Mouse (Mus musculus): Measurements from ENCODE around the gene Gm5737.

DNA sequence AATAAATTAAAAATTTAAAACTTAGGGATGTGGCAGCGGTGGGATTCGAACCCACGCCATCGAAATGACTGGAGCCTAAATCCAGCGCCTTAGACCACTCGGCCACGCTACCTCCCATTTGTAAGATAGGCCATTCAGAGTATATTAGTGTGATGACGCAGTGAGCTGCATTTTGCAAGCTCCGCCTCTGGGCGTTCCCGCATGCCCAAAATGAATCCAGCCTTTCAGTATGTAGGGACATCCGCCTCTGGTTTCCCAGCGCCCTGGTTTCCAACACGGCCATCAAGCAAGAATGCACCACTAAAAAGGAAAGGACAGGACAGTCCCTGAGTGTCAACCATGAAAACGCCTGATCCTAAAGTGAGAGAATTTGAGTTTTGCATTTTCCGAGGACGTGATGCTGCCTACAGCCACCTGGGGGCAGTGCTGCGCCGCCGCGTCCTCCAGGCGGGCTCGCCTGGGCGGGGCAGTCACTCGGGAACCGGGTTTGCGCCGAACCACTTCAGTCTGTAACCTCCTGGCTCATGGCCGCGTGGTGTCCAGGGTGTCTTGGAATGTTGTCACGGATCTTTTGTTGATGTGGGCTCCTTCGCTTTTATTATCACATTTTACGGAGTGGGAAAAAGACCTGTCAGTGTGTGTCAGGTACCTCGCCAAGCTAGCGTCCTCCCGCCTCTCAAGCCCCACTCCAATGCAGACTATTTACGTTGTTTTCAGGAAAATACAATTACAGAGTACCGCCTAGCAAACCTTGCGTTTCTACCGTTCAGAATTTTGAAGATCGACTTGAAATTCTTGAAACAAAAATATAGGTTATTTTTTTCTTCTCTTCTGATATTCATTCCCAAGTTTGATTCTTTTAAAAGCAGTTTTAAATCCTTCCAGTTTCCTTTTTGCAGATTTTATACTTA, 23.5 kb downstream of the Gm5737 start:
- TF ChIP-seq CTCF (IDR thresholded peaks at IDR 0.05; ENCODE audit: control insufficient read depth, insufficient read depth, low read length): peak; percentile 98
- peak; percentile 70; the same call in 1 of the 2 replicates for TF ChIP-seq POLR2A (IDR thresholded peaks at IDR 0.05; ENCODE audit: borderline replicate concordance, control insufficient read depth, low read depth, low read length)

Measured in bone marrow, adult 2 months (tissue).